Mouse (Mus musculus) kidney, adult 2 months (tissue): ENCODE data around the gene Suds3. TPM values are rescaled to one million over a fixed set of nuclear protein-coding genes. Genes with fewer than 3 reads are reported as not detected.
A peak's percentile ranks its signal among the peaks of the same experiment; 100 is the strongest.

ENCODE experiments used
- DNase-seq: peaks from one replicate; pipeline ENCODE4 v3.0.0; 2021
- H3K27ac ChIP-seq: fragments of 200-500 bp; 2 replicates; pipeline ENCODE4 v1.5.1; 2012; ENCODE audit warnings: low read depth, low read length, control low read depth, inconsistent platforms; ENCODE audit not compliant: insufficient read depth
- H3K27me3 ChIP-seq: fragments of 200-500 bp; replicated peaks from 2 replicates; pipeline ENCODE4 v1.6.1; 2012; ENCODE audit warnings: mild to moderate bottlenecking, moderate library complexity, low read length, inconsistent platforms; ENCODE audit not compliant: control insufficient read depth, insufficient read depth
- H3K36me3 ChIP-seq: fragments of 200-500 bp; 2 replicates; pipeline ENCODE4 v1.6.1; 2012; ENCODE audit warnings: mild to moderate bottlenecking, moderate library complexity, low read length, inconsistent platforms; ENCODE audit not compliant: control insufficient read depth, insufficient read depth
- H3K4me1 ChIP-seq: fragments of 200-500 bp; 2 replicates; pipeline ENCODE4 v1.6.1; 2011; ENCODE audit warnings: low read length; ENCODE audit not compliant: control insufficient read depth, insufficient read depth
- H3K4me3 ChIP-seq: fragments of 200-500 bp; 2 replicates; pipeline ENCODE4 v1.5.1; 2011; ENCODE audit warnings: mild to moderate bottlenecking, low read depth, low read length, control low read depth; ENCODE audit not compliant: insufficient read depth
- CTCF ChIP-seq: fragments of 200-500 bp; conservative IDR thresholded peaks from 2 replicates; pipeline ENCODE4 v1.5.1; 2011; ENCODE audit warnings: low read depth, mild to moderate bottlenecking, control low read depth, low read length, moderate library complexity, mixed read lengths; ENCODE audit not compliant: insufficient read depth, insufficient read length
- POLR2A ChIP-seq: fragments of 200-500 bp; IDR thresholded peaks from one replicate; pipeline ENCODE4 v1.6.1; 2011; ENCODE audit warnings: low read depth, low read length, control low read depth
- WGBS: fragments of 180-500 bp; shearing (Covaris S2); methylation state at CpG from one replicate; pipeline ENCODE4 v1.1.7; 2018; 5-methylcytosine and 5-hydroxymethylcytosine counted together
- polyA plus RNA-seq: library from polyadenylated mRNA; depleted of rRNA; stranded (reverse); fragments of >200 nt; gene quantifications from 2 replicates; pipeline ENCODE4 v1.2.3, GENCODE M21; 2012

Gene Suds3
- polyA plus RNA-seq, 1 experiment, result 84.9 TPM

- DNase-seq, result no peak
- H3K4me1 ChIP-seq, result no peaks in the 10 kb centered on the region
- H3K36me3 ChIP-seq, result no peaks in the 10 kb centered on the region
- H3K27ac ChIP-seq, result no peak overlapping the region
- H3K4me3 ChIP-seq, result no peak overlapping the region
- H3K27me3 ChIP-seq, result no peaks in the 10 kb centered on the region
- TF ChIP-seq POLR2A (no peak), CTCF (no peak)
Observed at GRCm38 (mm10) chr5:117146165-117146564, 30.3 kb upstream of the Suds3 start.

DNA sequence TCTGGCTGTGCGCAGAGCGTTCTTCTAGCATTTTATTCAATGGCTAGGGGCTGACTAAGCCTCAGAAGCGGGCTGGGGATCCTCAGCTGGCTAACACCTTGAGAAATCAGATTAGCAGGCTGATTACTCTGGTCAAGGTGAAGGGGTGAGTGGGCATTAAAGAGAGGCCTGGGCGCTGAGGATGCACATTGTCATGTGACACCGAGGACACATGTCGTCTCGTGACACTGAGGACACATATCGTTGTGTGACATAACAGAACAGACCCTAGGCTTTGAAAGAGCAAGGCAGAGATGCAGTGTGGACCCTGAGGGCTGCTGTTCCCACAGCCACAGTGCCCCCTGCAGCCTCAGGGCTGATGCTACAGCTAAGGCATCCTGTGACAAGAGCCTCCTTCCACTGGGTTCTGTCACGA, 27.8 kb upstream of the Suds3 start:
- TF ChIP-seq POLR2A (no peak), CTCF (peak; percentile 75)
- H3K27me3 ChIP-seq, result no peaks in the 10 kb centered on the region
- no peaks in the 10 kb centered on the region for H3K4me1 ChIP-seq
- WGBS, result 52% methylated on average over 9 of the region's 9 CpGs
- H3K36me3 ChIP-seq, result no peaks in the 10 kb centered on the region
- DNase-seq, result no peak
- H3K27ac ChIP-seq, result no peak overlapping the region
- H3K4me3 ChIP-seq, result no peak overlapping the region

- Histone ChIP-seq H3K4me3 (no peak overlapping the region), H3K27ac (no peak overlapping the region), H3K27me3 (no peaks in the 10 kb centered on the region), H3K36me3 (no peaks in the 10 kb centered on the region), H3K4me1 (peaks cover 6% of the 10 kb centered on the region; the same call in 1 of the 2 replicates)
- DNase-seq, result no peak
- TF ChIP-seq POLR2A (no peak), CTCF (no peak)
- WGBS, result 71% methylated on average over 7 of the region's 7 CpGs
Observed at GRCm38 (mm10) chr5:117140374-117140773, 24.5 kb upstream of the Suds3 start.

DNA sequence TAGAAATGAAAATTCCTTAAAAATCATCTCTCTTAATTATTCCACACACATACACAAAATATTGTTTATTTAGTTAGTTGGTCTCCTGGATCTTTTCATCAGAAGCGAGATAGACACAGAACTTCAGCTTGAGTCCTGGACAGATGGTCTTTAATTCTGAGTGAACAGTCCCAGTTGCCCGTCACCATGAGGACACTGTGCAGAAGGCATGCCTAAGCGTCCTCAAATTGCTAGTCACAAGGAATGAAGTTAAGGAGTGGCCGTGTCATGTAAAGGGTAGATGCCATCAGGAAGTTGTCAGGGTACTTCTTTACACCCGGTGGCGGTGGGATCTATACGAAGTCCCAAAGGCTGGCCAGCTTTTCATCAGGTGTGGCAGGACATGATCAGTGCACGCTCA, 23.9 kb upstream of the Suds3 start:
- H3K27me3 ChIP-seq, result no peaks in the 10 kb centered on the region
- H3K4me3 ChIP-seq, result no peak overlapping the region
- DNase-seq, result no peak
- no peaks in the 10 kb centered on the region for H3K36me3 ChIP-seq
- no peak overlapping the region for H3K27ac ChIP-seq
- TF ChIP-seq CTCF, result no peak
- TF ChIP-seq POLR2A, result no peak
- 83% methylated on average over 8 of the region's 8 CpGs for WGBS
- peaks cover 7% of the 10 kb centered on the region; the same call in 1 of the 2 replicates for H3K4me1 ChIP-seq

DNA sequence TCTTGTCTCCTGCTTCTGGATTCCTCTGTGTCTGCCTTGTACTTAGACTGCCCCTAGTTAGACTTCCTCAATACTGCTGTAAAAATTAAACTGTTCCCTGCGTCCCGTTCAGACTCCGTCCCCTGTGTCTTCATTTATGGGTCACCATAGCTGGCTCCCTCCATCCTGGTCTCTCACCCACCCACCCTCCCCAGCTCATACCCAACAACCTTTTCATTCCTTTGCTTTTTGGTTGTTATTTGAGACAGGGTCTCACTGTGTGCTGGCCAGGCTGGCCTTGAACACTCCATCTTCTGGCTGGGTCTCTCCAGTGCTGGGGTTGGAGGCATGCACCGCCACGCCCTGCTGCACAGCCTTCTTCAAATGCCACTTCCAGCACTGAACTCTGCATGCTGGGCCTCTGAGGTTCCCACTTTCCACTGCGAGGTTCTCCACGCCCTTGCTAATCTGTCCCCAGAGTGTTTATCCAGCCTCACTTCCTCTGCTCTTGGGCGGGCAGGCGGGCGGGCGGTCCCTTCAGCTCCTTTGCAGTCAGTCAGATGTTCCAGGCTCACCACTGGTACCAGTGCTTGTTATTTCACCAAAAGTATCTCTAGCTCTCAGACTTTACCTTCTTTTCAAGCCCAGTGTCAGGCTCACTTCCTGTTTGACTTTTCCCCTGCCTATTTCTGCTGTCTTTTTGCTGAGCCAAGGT, 22.5 kb upstream of the Suds3 start:
- DNase-seq, result no peak
- WGBS, result 61% methylated on average over 11 of the region's 11 CpGs
- no peak for TF ChIP-seq POLR2A
- no peak for TF ChIP-seq CTCF
- Histone ChIP-seq H3K4me3 (no peak overlapping the region), H3K4me1 (peaks cover 9% of the 10 kb centered on the region; the same call in 1 of the 2 replicates), H3K27me3 (no peaks in the 10 kb centered on the region), H3K36me3 (no peaks in the 10 kb centered on the region), H3K27ac (no peak overlapping the region)

- DNase-seq, result no peak
- 56% methylated on average over 8 of the region's 8 CpGs for WGBS
- no peaks in the 10 kb centered on the region for H3K27me3 ChIP-seq
- H3K4me1 ChIP-seq, result peaks cover 9% of the 10 kb centered on the region; the same call in 1 of the 2 replicates
- no peaks in the 10 kb centered on the region for H3K36me3 ChIP-seq
- no peak overlapping the region for H3K27ac ChIP-seq
- no peak overlapping the region for H3K4me3 ChIP-seq
- no peak for TF ChIP-seq CTCF
Observed at GRCm38 (mm10) chr5:117137594-117137993, 21.7 kb upstream of the Suds3 start.

DNA sequence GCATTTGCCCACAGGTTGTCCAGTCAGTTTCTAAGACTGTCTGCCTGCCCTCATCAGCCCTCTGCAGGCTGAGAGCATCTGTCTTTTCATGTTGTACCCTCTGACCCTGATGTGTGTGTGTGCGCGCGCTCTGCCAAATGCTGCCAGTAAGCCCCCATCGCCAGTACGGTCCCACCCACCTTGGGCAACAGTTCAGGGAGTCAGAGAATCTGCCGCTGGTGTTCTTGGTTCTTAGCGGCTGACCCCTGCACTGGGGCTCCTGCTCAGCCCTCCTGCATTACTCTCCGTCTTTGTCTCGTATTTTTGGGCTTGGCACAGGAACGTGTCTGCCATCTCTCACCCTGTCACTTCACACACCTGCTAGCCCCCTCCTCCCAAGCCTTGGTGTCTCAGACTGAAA, 21.1 kb upstream of the Suds3 start:
- H3K4me3 ChIP-seq, result no peak overlapping the region
- WGBS, result 38% methylated on average over 10 of the region's 10 CpGs
- no peak overlapping the region for H3K27ac ChIP-seq
- no peak for DNase-seq
- H3K4me1 ChIP-seq, result peaks cover 9% of the 10 kb centered on the region; the same call in 1 of the 2 replicates
- TF ChIP-seq POLR2A, result no peak
- TF ChIP-seq CTCF, result no peak
- no peaks in the 10 kb centered on the region for H3K36me3 ChIP-seq
- no peaks in the 10 kb centered on the region for H3K27me3 ChIP-seq
